Mouse (Mus musculus) liver, embryonic 14.5 days (tissue): ENCODE results near the gene 4930558K02Rik. TPM values are rescaled to one million over a fixed set of nuclear protein-coding genes. Genes with fewer than 3 reads are reported as not detected.

Source experiments
- ATAC-seq: fragments of 200-750 bp; cut with Nextera tagmentation; 2 replicates; pipeline ENCODE4 v1.8.0; 2017; ENCODE audit warnings: moderate number of reproducible peaks, mild to moderate bottlenecking, moderate library complexity; ENCODE audit not compliant: insufficient read depth
- DNase-seq, 3 experiments: peaks; one replicate each; pipeline ENCODE4 v3.0.0-alpha.2; 2012 to 2013; ENCODE audit warnings: low read depth in 3 of 3, low spot score in 3 of 3
- H3K27ac ChIP-seq: fragments of 300-500 bp; sonication (generic); 2 replicates; pipeline ENCODE4 v1.5.1; 2014; ENCODE audit warnings: moderate library complexity, mild to moderate bottlenecking, control low read depth, inconsistent platforms
- H3K27me3 ChIP-seq: fragments of 300-500 bp; sonication (generic); 2 replicates; pipeline ENCODE4 v1.6.1; 2014; ENCODE audit warnings: mild to moderate bottlenecking, low read length, moderate library complexity; ENCODE audit not compliant: control insufficient read depth, insufficient read depth
- H3K36me3 ChIP-seq: fragments of 300-500 bp; sonication (generic); replicated peaks from 2 replicates; pipeline ENCODE4 v1.6.1; 2014; ENCODE audit warnings: low read depth; ENCODE audit not compliant: control insufficient read depth, insufficient read depth
- H3K4me1 ChIP-seq, 2 experiments: fragments of 200-500 bp in 1 of 2; fragments of 300-500 bp in 1 of 2; sonication (generic) in 1 of 2; replicated peaks; 2 replicates each; pipeline ENCODE4 v1.6.1; 2012 to 2014; ENCODE audit warnings: antibody characterized with exemption in 1 of 2, inconsistent platforms in 1 of 2, low read length in 1 of 2; ENCODE audit not compliant: control insufficient read depth in 2 of 2, insufficient read depth in 2 of 2
- H3K4me2 ChIP-seq: fragments of 300-500 bp; sonication (generic); 2 replicates; pipeline ENCODE4 v1.6.1; 2014; ENCODE audit warnings: low read depth, mild to moderate bottlenecking, control low read depth, moderate library complexity
- H3K4me3 ChIP-seq, 2 experiments: fragments of 200-500 bp in 1 of 2; fragments of 300-500 bp in 1 of 2; sonication (generic) in 1 of 2; 2 replicates each; pipeline ENCODE4 v1.5.1; 2012 to 2014; ENCODE audit warnings: low read depth in 2 of 2, low read length in 2 of 2, mild to moderate bottlenecking in 2 of 2, control low read depth in 1 of 2, inconsistent platforms in 1 of 2, moderate library complexity in 1 of 2; ENCODE audit not compliant: insufficient read depth in 1 of 2
- H3K9ac ChIP-seq: fragments of 300-500 bp; sonication (generic); replicated peaks from 2 replicates; pipeline ENCODE4 v1.6.1; 2014; ENCODE audit warnings: mild to moderate bottlenecking, control low read depth, moderate library complexity
- H3K9me3 ChIP-seq: fragments of 300-500 bp; sonication (generic); 2 replicates; pipeline ENCODE4 v1.6.1; 2016; ENCODE audit warnings: low read length, mixed read lengths; ENCODE audit not compliant: control insufficient read depth
- CTCF ChIP-seq: IDR thresholded peaks from 2 replicates; pipeline ENCODE4 v1.5.1; 2016; ENCODE audit warnings: antibody characterized with exemption, low read depth, control low read depth
- EP300 ChIP-seq: IDR thresholded peaks from 2 replicates; pipeline ENCODE4 v1.6.1; 2016; ENCODE audit warnings: antibody characterized with exemption, low read depth
- WGBS: fragments of 180-500 bp; shearing (Covaris S2); extraction: QIAGEN DNeasy Blood & Tissue Kit; methylation state at CpG from one replicate; pipeline ENCODE4 v1.1.7; 2014; ENCODE audit not compliant: insufficient replicate concordance; 5-methylcytosine and 5-hydroxymethylcytosine counted together
- polyA plus RNA-seq, 2 experiments: library from polyadenylated mRNA; depleted of rRNA in 1 of 2; stranded (reverse) in 1 of 2; unstranded in 1 of 2; fragments of >200 nt; fragmentation: Nextera tagmentation in 1 of 2; extraction: Ambion mirVana in 1 of 2; gene quantifications; 2 replicates each; pipeline versions ENCODE4 v1.2.1 to v1.2.3; 2012 to 2014

4930558K02Rik gene
- polyA plus RNA-seq, 2 experiments = not detected

DNA sequence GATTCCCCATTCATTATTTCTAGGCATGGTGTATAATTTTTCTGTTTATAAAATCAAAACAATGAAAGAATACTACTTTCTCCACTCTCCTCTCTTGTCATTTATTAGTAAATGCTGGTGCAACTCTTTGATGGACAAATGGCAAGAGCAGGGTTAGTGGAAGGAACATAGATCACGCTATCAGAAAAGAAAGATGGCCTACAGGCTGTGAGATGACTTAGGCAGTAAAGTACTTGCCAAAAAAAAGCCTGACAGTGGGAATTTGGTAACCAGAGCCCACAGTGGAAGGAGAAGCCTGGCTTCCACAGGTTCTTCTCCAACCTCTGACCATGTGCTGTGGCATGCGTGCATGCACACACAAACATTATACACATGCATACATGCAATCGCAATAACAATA is 84.4 kb downstream of the 4930558K02Rik start:
- no peak for TF ChIP-seq CTCF
- no peak for TF ChIP-seq EP300
- no peak overlapping the region for H3K4me3 ChIP-seq
- peaks cover 39% of the 10 kb centered on the region in 2 experiments for H3K4me1 ChIP-seq
- H3K27me3 ChIP-seq = no peaks in the 10 kb centered on the region
- no peak for DNase-seq
- H3K4me2 ChIP-seq = peak overlapping the region; percentile 72
- H3K9ac ChIP-seq = peak overlapping the region; percentile 48
- H3K9me3 ChIP-seq = no peaks in the 10 kb centered on the region
- peak overlapping the region; percentile 99 for H3K27ac ChIP-seq
- H3K36me3 ChIP-seq = no peaks in the 10 kb centered on the region
- WGBS = 86% methylated on average over 3 of the region's 3 CpGs
- peak; percentile 55; the same call in 1 of the 2 replicates for ATAC-seq

- ATAC-seq (peak; percentile 95), DNase-seq (peak; percentile 93 to 94 (median 93))
- H3K27me3 ChIP-seq = no peaks in the 10 kb centered on the region
- peak overlapping the region; percentile 66 for H3K9ac ChIP-seq
- H3K4me1 ChIP-seq = peaks cover 39% of the 10 kb centered on the region in 2 experiments
- H3K4me2 ChIP-seq = peak overlapping the region; percentile 72
- H3K27ac ChIP-seq = peak overlapping the region; percentile 99
- peak overlapping the region in 1 of 2 experiments; percentile 26; a peak in 1 of 4 replicates for H3K4me3 ChIP-seq
- TF ChIP-seq EP300 (peak; percentile 97), CTCF (no peak)
- no peaks in the 10 kb centered on the region for H3K9me3 ChIP-seq
- 3% methylated on average over 2 of the region's 2 CpGs for WGBS
- H3K36me3 ChIP-seq = no peaks in the 10 kb centered on the region
Measured at GRCm38 (mm10) chr1:161894553-161894952, 84.9 kb downstream of the 4930558K02Rik start.

- Histone ChIP-seq H3K36me3 (no peaks in the 10 kb centered on the region), H3K9me3 (no peaks in the 10 kb centered on the region), H3K27me3 (no peaks in the 10 kb centered on the region), H3K4me2 (peak overlapping the region; percentile 72), H3K4me1 (peaks cover 39% of the 10 kb centered on the region in 2 experiments), H3K27ac (peak overlapping the region; percentile 99), H3K4me3 (peak overlapping the region in 1 of 2 experiments; percentile 26; a peak in 2 of 4 replicates), H3K9ac (peak overlapping the region; percentile 66)
- ATAC-seq (peak; percentile 60), DNase-seq (no peak)
- no peak for TF ChIP-seq CTCF
- TF ChIP-seq EP300 = no peak
- WGBS = 7% methylated on average over 2 of the region's 2 CpGs
Measured at GRCm38 (mm10) chr1:161894126-161894525, 85.3 kb downstream of the 4930558K02Rik start.

Other genes starting within 250 kb of the 4930558K02Rik start
- gene Fasl, start 191.1 kb downstream of the 4930558K02Rik start, polyA plus RNA-seq (2012; rRNA removed) = 0.03 and 0.11 TPM in 2 replicates
- not detected in 2 replicates for gene Fasl, start 191.1 kb downstream of the 4930558K02Rik start, polyA plus RNA-seq (2014; fragmentation: Nextera tagmentation; extraction: Ambion mirVana)
- 5.0 and 6.9 TPM in 2 replicates for gene Suco, start 103.0 kb downstream of the 4930558K02Rik start, polyA plus RNA-seq (2012; rRNA removed)
- 11.1 and 11.2 TPM in 2 replicates for gene Suco, start 103.0 kb downstream of the 4930558K02Rik start, polyA plus RNA-seq (2014; fragmentation: Nextera tagmentation; extraction: Ambion mirVana)
- gene Pigc, start 10.4 kb downstream of the 4930558K02Rik start, polyA plus RNA-seq (2012; rRNA removed) = 6.3 and 6.5 TPM in 2 replicates
- 9.2 and 12.4 TPM in 2 replicates for gene Pigc, start 10.4 kb downstream of the 4930558K02Rik start, polyA plus RNA-seq (2014; fragmentation: Nextera tagmentation; extraction: Ambion mirVana)